Mouse (Mus musculus): ENCODE results near the gene Muc3. TPM values are rescaled to one million over a fixed set of nuclear protein-coding genes. Genes with fewer than 3 reads are reported as not detected.

Muc3 gene
- polyA plus RNA-seq, 1 experiment from 2014 or later = not detected

DNA sequence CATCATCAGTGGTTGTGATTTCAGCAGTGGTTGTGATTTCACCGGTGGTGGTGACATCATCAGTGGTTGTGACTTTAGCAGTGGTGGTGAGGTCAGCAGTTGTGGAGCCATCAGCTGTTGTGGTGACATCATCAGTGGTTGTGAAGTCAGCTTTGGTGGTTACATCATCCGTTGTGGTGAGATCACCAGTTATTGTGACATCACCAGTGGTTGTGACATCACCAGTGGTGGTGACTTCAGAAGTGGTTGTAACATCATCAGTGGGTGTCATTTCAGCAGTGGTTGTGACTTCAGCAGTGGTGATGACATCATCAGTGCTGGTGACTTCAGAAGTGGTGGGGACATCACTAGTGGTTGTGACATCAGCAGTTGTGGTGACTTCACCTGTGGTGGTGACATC, 3.5 kb upstream of the Muc3 start:
- Histone ChIP-seq H3K4me2 (ENCODE audit: low read length) (no peak overlapping the region), H3K9me3 (ENCODE audit: control insufficient read depth, low read length) (peaks cover 30% of the 10 kb centered on the region), H3K27ac (replicated peaks in 1 of 2; ENCODE audit: control insufficient read depth in 1 of 2, insufficient read depth in 1 of 2, low read depth in 2 of 2, low read length in 2 of 2) (no peak overlapping the region), H3K27me3 (ENCODE audit: control insufficient read depth, insufficient read depth, low read length) (no peaks in the 10 kb centered on the region), H3K4me3 (ENCODE audit: control insufficient read depth in 1 of 2, insufficient read depth in 1 of 2, low read depth in 1 of 2, low read length in 2 of 2) (no peak overlapping the region), H3K4me1 (ENCODE audit: control insufficient read depth in 2 of 2, insufficient read depth in 2 of 2, low read length in 2 of 2) (no peaks in the 10 kb centered on the region), H3K9ac (ENCODE audit: low read length) (no peak overlapping the region), H3K36me3 (ENCODE audit: control insufficient read depth, insufficient read depth, low read length) (no peaks in the 10 kb centered on the region)
- ATAC-seq (ENCODE audit: insufficient number of reproducible peaks, insufficient read depth, low FRiP score, low read depth) = no peak
- WGBS = 72% methylated on average over 2 of the region's 2 CpGs

DNA sequence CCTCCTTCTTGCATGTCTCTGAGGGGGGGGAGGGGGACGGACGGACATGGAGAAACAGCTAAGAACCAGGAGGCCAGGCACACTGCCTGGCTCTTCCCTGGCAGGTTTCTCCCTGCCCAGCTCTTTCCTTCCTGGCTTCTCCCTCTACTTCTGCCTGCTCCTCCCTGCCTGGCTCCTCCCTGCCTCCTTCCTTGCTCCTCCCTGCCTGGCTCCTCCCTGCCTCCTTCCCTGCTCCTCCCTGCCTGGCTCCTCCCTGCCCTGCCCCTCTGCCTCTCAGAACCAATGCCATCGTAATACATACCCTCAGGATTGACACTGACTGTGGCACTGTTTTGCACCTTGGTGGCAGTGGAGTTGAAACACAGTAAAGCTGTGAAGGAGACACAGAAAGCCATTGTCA, 8.3 kb downstream of the Muc3 start:
- Histone ChIP-seq H3K27ac (replicated peaks in 1 of 2; ENCODE audit: control insufficient read depth in 1 of 2, insufficient read depth in 1 of 2, low read depth in 2 of 2, low read length in 2 of 2) (no peak overlapping the region), H3K9ac (ENCODE audit: low read length) (no peak overlapping the region), H3K4me1 (ENCODE audit: control insufficient read depth in 2 of 2, insufficient read depth in 2 of 2, low read length in 2 of 2) (no peaks in the 10 kb centered on the region), H3K9me3 (ENCODE audit: control insufficient read depth, low read length) (no peaks in the 10 kb centered on the region), H3K4me2 (ENCODE audit: low read length) (no peak overlapping the region), H3K36me3 (ENCODE audit: control insufficient read depth, insufficient read depth, low read length) (no peaks in the 10 kb centered on the region), H3K4me3 (ENCODE audit: control insufficient read depth in 1 of 2, insufficient read depth in 1 of 2, low read depth in 1 of 2, low read length in 2 of 2) (no peak overlapping the region), H3K27me3 (ENCODE audit: control insufficient read depth, insufficient read depth, low read length) (no peaks in the 10 kb centered on the region)
- 5% methylated on average over 3 of the region's 3 CpGs for WGBS
- no peak for ATAC-seq (ENCODE audit: insufficient number of reproducible peaks, insufficient read depth, low FRiP score, low read depth)

DNA sequence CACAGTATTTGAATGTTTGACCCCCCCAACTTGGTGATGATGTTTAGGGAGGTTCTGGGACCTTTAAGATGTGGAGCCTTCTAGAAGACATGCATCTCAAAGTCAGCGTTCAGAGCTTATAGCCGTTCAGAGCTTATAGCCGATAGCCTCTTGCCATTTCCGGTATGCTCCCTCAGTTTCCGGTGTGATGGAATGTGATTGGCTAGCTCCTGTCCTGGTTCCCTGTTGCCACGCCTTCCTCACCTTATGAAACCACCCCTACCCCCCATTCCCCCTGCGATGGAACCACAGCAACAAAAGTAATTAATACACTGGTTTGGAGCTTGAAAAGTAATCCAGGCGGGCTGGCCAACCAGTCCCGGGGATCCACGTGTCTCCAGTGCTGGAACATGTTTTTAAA, 10.1 kb downstream of the Muc3 start:
- H3K9ac ChIP-seq (ENCODE audit: low read length) = no peak overlapping the region
- ATAC-seq (ENCODE audit: insufficient number of reproducible peaks, insufficient read depth, low FRiP score, low read depth) = no peak
- no peak overlapping the region for H3K27ac ChIP-seq (replicated peaks in 1 of 2; ENCODE audit: control insufficient read depth in 1 of 2, insufficient read depth in 1 of 2, low read depth in 2 of 2, low read length in 2 of 2)
- no peaks in the 10 kb centered on the region for H3K36me3 ChIP-seq (ENCODE audit: control insufficient read depth, insufficient read depth, low read length)
- 76% methylated on average over 10 of the region's 10 CpGs for WGBS
- no peaks in the 10 kb centered on the region for H3K27me3 ChIP-seq (ENCODE audit: control insufficient read depth, insufficient read depth, low read length)
- H3K4me2 ChIP-seq (ENCODE audit: low read length) = no peak overlapping the region
- H3K4me1 ChIP-seq (ENCODE audit: control insufficient read depth in 2 of 2, insufficient read depth in 2 of 2, low read length in 2 of 2) = no peaks in the 10 kb centered on the region
- H3K9me3 ChIP-seq (ENCODE audit: control insufficient read depth, low read length) = no peaks in the 10 kb centered on the region
- no peak overlapping the region for H3K4me3 ChIP-seq (ENCODE audit: control insufficient read depth in 1 of 2, insufficient read depth in 1 of 2, low read depth in 1 of 2, low read length in 2 of 2)

DNA sequence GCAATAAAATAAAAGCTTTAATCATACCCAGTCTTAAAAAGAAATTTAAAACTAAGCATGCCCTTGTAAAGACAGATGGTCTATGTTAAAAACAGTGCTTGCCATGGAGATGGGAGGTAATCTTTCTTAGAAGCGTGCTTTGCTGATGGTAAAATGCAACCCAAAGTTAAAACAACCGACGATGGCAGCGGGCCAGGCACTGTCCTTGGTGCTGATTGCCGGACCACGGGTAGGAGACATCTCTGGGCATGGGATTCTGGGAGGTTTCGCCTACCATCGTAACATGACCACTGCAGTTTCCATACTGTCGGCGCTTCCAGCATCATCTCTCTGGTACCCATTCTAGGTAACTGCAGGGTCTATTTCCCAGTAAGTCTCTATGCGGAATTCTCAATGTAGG, 14.2 kb downstream of the Muc3 start:
- Histone ChIP-seq H3K9ac (ENCODE audit: low read length) (no peak overlapping the region), H3K36me3 (ENCODE audit: control insufficient read depth, insufficient read depth, low read length) (no peaks in the 10 kb centered on the region), H3K27ac (replicated peaks in 1 of 2; ENCODE audit: control insufficient read depth in 1 of 2, insufficient read depth in 1 of 2, low read depth in 2 of 2, low read length in 2 of 2) (no peak overlapping the region), H3K4me1 (ENCODE audit: control insufficient read depth in 2 of 2, insufficient read depth in 2 of 2, low read length in 2 of 2) (no peaks in the 10 kb centered on the region), H3K27me3 (ENCODE audit: control insufficient read depth, insufficient read depth, low read length) (0 out of 2 replicates have a peak, but pooled peaks cover 5% of the 10 kb centered on the region), H3K4me2 (ENCODE audit: low read length) (no peak overlapping the region), H3K9me3 (ENCODE audit: control insufficient read depth, low read length) (no peaks in the 10 kb centered on the region), H3K4me3 (ENCODE audit: control insufficient read depth in 1 of 2, insufficient read depth in 1 of 2, low read depth in 1 of 2, low read length in 2 of 2) (no peak overlapping the region)
- 26% methylated on average over 11 of the region's 11 CpGs for WGBS
- no peak for ATAC-seq (ENCODE audit: insufficient number of reproducible peaks, insufficient read depth, low FRiP score, low read depth)

DNA sequence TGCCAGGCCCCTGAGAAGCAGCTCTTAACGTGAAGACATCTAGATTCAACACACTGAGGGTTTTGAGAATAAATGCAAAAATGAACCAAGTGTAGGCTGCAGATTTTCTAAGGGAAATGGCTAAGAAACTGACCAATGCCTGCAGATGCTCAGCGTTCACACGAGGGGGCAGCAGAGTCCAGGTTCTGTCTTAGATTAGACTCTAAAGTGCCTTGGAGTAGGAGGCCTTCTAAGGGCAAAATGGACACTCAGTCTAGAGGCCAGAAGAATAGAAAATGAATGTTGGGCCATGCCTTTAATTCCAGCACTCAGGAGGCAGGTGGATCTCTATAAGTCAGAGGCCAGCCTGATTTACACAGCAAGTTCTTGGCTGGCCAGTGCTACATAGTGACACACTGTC, 17.6 kb downstream of the Muc3 start:
- Histone ChIP-seq H3K4me3 (ENCODE audit: control insufficient read depth in 1 of 2, insufficient read depth in 1 of 2, low read depth in 1 of 2, low read length in 2 of 2) (no peak overlapping the region), H3K4me1 (ENCODE audit: control insufficient read depth in 2 of 2, insufficient read depth in 2 of 2, low read length in 2 of 2) (no peaks in the 10 kb centered on the region), H3K9me3 (ENCODE audit: control insufficient read depth, low read length) (no peaks in the 10 kb centered on the region), H3K4me2 (ENCODE audit: low read length) (no peak overlapping the region), H3K27me3 (ENCODE audit: control insufficient read depth, insufficient read depth, low read length) (peaks cover 5% of the 10 kb centered on the region; the same call in 1 of the 2 replicates), H3K36me3 (ENCODE audit: control insufficient read depth, insufficient read depth, low read length) (no peaks in the 10 kb centered on the region), H3K27ac (replicated peaks in 1 of 2; ENCODE audit: control insufficient read depth in 1 of 2, insufficient read depth in 1 of 2, low read depth in 2 of 2, low read length in 2 of 2) (no peak overlapping the region), H3K9ac (ENCODE audit: low read length) (no peak overlapping the region)
- ATAC-seq (ENCODE audit: insufficient number of reproducible peaks, insufficient read depth, low FRiP score, low read depth) = no peak
- 1% methylated on average over 3 of the region's 3 CpGs for WGBS

DNA sequence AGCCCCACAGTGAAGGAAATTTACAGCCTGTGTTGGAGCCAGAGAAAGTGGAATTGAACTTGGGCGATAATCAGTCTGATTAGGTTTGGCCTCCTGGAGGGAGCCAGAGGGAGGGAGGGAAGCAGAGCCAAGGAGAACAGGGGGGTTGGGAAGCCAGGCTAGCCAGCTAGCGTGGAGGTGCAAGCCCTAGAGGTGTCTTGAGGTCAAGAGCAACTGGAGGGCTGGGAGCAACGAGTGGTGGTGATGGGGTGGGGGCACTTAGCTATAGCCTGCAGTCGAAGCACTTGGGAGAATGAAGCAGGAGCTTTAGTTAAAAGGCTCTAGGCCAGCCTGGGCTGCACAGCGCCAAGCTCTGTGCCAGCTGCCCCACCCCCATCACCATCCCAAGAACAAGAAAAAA, 19.8 kb downstream of the Muc3 start:
- no peaks in the 10 kb centered on the region for H3K9me3 ChIP-seq (ENCODE audit: control insufficient read depth, low read length)
- WGBS = 15% methylated on average over 5 of the region's 5 CpGs
- H3K4me3 ChIP-seq (ENCODE audit: control insufficient read depth in 1 of 2, insufficient read depth in 1 of 2, low read depth in 1 of 2, low read length in 2 of 2) = no peak overlapping the region
- H3K4me1 ChIP-seq (ENCODE audit: control insufficient read depth in 2 of 2, insufficient read depth in 2 of 2, low read length in 2 of 2) = no peaks in the 10 kb centered on the region
- H3K27ac ChIP-seq (replicated peaks in 1 of 2; ENCODE audit: control insufficient read depth in 1 of 2, insufficient read depth in 1 of 2, low read depth in 2 of 2, low read length in 2 of 2) = no peak overlapping the region
- no peak overlapping the region for H3K4me2 ChIP-seq (ENCODE audit: low read length)
- no peak for ATAC-seq (ENCODE audit: insufficient number of reproducible peaks, insufficient read depth, low FRiP score, low read depth)
- no peak overlapping the region for H3K9ac ChIP-seq (ENCODE audit: low read length)
- H3K27me3 ChIP-seq (ENCODE audit: control insufficient read depth, insufficient read depth, low read length) = peaks cover 5% of the 10 kb centered on the region; the same call in 1 of the 2 replicates
- H3K36me3 ChIP-seq (ENCODE audit: control insufficient read depth, insufficient read depth, low read length) = no peaks in the 10 kb centered on the region

DNA sequence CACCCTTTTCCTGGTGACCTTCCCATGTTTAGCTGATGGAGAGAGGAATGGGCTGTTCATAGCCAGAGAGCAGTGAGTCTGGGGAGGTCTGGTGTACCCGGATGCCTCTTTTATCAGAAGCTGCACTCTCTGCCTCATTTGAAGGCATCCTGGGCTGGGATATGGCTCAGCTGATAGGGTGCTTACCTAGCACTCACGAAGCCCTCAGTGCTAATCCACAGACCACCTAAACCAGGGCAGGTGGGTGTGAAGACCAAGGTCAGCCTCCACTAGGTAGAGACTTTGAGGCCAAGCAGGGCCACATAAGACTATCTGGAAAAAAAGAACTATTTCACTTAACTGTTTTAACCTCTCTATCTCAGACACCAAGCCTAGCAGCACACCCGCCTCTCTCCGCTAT, 25.6 kb downstream of the Muc3 start:
- WGBS = 67% methylated on average over 4 of the region's 4 CpGs
- ATAC-seq (ENCODE audit: insufficient number of reproducible peaks, insufficient read depth, low FRiP score, low read depth) = no peak
- H3K4me1 ChIP-seq (ENCODE audit: control insufficient read depth in 2 of 2, insufficient read depth in 2 of 2, low read length in 2 of 2) = no peaks in the 10 kb centered on the region

DNA sequence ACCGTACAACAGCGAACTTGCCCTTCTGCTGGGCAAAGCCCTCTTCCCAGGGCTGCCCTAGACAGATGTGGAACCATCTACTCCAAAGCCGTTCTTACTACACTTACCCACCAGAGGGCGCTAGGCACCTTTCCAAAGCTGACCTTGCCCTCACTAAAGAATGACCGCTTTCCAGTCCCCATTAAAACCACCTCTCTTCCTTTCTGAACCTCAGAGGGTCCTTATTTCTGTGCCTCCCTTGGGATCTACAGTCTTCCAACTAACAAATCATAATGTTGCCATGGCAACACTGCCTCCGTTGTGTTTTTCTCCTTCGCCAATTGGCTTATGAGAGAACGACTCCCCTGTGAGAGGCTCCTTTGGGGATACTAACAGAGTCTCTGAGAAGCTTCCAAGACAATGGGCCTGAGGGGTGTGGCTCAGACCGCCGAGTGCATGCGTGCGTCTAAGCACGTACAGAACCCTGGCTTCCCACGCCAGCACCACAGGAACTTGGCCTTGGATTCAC, 26.4 kb downstream of the Muc3 start:
- Histone ChIP-seq H3K36me3 (ENCODE audit: control insufficient read depth, insufficient read depth, low read length) (no peaks in the 10 kb centered on the region), H3K9me3 (ENCODE audit: control insufficient read depth, low read length) (no peaks in the 10 kb centered on the region), H3K9ac (ENCODE audit: low read length) (no peak overlapping the region), H3K4me2 (ENCODE audit: low read length) (no peak overlapping the region), H3K27me3 (ENCODE audit: control insufficient read depth, insufficient read depth, low read length) (no peaks in the 10 kb centered on the region), H3K4me3 (ENCODE audit: control insufficient read depth in 1 of 2, insufficient read depth in 1 of 2, low read depth in 1 of 2, low read length in 2 of 2) (no peak overlapping the region), H3K27ac (replicated peaks in 1 of 2; ENCODE audit: control insufficient read depth in 1 of 2, insufficient read depth in 1 of 2, low read depth in 2 of 2, low read length in 2 of 2) (no peak overlapping the region), H3K4me1 (ENCODE audit: control insufficient read depth in 2 of 2, insufficient read depth in 2 of 2, low read length in 2 of 2) (no peaks in the 10 kb centered on the region)
- ATAC-seq (ENCODE audit: insufficient number of reproducible peaks, insufficient read depth, low FRiP score, low read depth) = peak; percentile 57; the same call in 1 of the 2 replicates
- 12% methylated on average over 14 of the region's 14 CpGs for WGBS

More for the DNA sequence above, 25.6 kb downstream of the Muc3 start:
- Histone ChIP-seq H3K9me3 (ENCODE audit: control insufficient read depth, low read length) (no peaks in the 10 kb centered on the region), H3K27me3 (ENCODE audit: control insufficient read depth, insufficient read depth, low read length) (no peaks in the 10 kb centered on the region), H3K4me3 (ENCODE audit: control insufficient read depth in 1 of 2, insufficient read depth in 1 of 2, low read depth in 1 of 2, low read length in 2 of 2) (no peak overlapping the region), H3K27ac (replicated peaks in 1 of 2; ENCODE audit: control insufficient read depth in 1 of 2, insufficient read depth in 1 of 2, low read depth in 2 of 2, low read length in 2 of 2) (no peak overlapping the region), H3K4me2 (ENCODE audit: low read length) (no peak overlapping the region), H3K36me3 (ENCODE audit: control insufficient read depth, insufficient read depth, low read length) (no peaks in the 10 kb centered on the region), H3K9ac (ENCODE audit: low read length) (no peak overlapping the region)

All from heart, embryonic 14.5 days (tissue).